Mouse (Mus musculus) megakaryocyte, embryonic 14.5 days (primary cell): ENCODE results near the gene Hat1.

ENCODE experiments used
- FLI1 ChIP-seq: IDR thresholded peaks from 2 replicates; pipeline ENCODE4 v1.6.1; 2012; ENCODE audit warnings: low read length, inconsistent platforms, mixed read lengths
- GATA1 ChIP-seq: IDR thresholded peaks from 3 replicates; pipeline ENCODE4 v1.6.1; 2012; ENCODE audit warnings: mixed read lengths, low read length, inconsistent platforms, borderline replicate concordance

DNA sequence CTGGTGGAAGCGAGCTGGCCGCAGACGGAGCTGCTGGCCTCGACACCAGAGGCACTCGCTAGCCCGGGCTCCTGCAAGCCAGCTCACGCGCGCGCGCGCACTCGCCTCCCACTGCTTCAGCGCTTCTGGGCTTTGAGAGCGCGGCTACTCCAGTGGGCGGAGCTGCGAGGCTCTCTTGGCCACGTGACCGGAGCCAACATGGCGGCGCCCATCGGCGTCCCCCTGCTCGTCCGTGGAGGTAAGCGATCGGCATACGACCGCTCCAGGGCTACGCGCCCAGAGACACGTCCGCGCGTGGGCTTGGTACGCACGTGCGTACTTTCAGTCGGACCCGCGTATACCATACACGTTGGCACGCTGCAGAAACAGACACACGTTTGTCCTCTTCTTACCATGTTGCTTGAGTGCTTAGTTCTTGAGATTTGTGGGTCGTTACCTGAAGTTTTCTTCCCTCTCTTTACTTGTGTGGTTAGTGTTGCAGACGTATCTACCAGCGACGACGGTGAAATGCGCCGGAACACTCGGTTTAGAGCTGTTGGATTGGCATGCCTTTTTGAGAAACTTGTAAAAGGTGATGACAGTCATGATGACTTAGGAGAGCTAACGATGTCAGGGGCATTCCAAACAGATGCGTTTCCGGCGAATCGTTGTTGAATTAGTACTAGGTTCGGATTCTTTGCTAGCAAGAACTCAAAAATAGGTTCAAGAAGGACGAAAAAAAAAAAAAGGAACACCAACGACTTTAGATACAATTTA, 64.6 kb downstream of the Hat1 start, which contains the start of gene Metap1d:
- TF ChIP-seq GATA1 (no peak), FLI1 (no peak)
